Mouse (Mus musculus) testis, adult 2 months (tissue): ENCODE measurements around the gene Mgat2. TPM values are rescaled to one million over a fixed set of nuclear protein-coding genes. Genes with fewer than 3 reads are reported as not detected.

Experiments used
- H3K27ac ChIP-seq: fragments of 200-500 bp; 2 replicates; pipeline ENCODE4 v1.5.1; 2012; ENCODE audit warnings: low read depth, low read length; ENCODE audit not compliant: control insufficient read depth, insufficient read depth
- H3K27me3 ChIP-seq: fragments of 200-500 bp; 2 replicates; pipeline ENCODE4 v1.6.1; 2012; ENCODE audit warnings: mild to moderate bottlenecking, low read length, moderate library complexity; ENCODE audit not compliant: control insufficient read depth, insufficient read depth
- H3K36me3 ChIP-seq: fragments of 200-500 bp; 2 replicates; pipeline ENCODE4 v1.6.1; 2012; ENCODE audit warnings: mild to moderate bottlenecking, low read length; ENCODE audit not compliant: control insufficient read depth, insufficient read depth
- H3K4me1 ChIP-seq: fragments of 200-500 bp; 2 replicates; pipeline ENCODE4 v1.6.1; 2012; ENCODE audit warnings: low read length; ENCODE audit not compliant: control insufficient read depth, insufficient read depth
- H3K4me3 ChIP-seq: fragments of 200-500 bp; 2 replicates; pipeline ENCODE4 v1.5.1; 2012; ENCODE audit warnings: low read depth, mild to moderate bottlenecking, low read length, moderate library complexity, mixed read lengths; ENCODE audit not compliant: control insufficient read depth
- CTCF ChIP-seq: fragments of 200-500 bp; IDR thresholded peaks from 2 replicates; pipeline ENCODE4 v1.5.1; 2012; ENCODE audit warnings: low read depth, mild to moderate bottlenecking, inconsistent platforms, low read length, moderate library complexity; ENCODE audit not compliant: control insufficient read depth, insufficient read depth, insufficient replicate concordance
- POLR2A ChIP-seq: fragments of 200-500 bp; IDR thresholded peaks from 2 replicates; pipeline ENCODE4 v1.6.1; 2012; ENCODE audit warnings: low read depth, mild to moderate bottlenecking, inconsistent platforms, low read length, moderate library complexity; ENCODE audit not compliant: control insufficient read depth
- polyA plus RNA-seq: library from polyadenylated mRNA; depleted of rRNA; stranded (reverse); fragments of >200 nt; gene quantifications from 2 replicates; pipeline ENCODE4 v1.2.3, GENCODE M21; 2012

The Mgat2 gene
- polyA plus RNA-seq, 1 experiment: 12.0 TPM

DNA sequence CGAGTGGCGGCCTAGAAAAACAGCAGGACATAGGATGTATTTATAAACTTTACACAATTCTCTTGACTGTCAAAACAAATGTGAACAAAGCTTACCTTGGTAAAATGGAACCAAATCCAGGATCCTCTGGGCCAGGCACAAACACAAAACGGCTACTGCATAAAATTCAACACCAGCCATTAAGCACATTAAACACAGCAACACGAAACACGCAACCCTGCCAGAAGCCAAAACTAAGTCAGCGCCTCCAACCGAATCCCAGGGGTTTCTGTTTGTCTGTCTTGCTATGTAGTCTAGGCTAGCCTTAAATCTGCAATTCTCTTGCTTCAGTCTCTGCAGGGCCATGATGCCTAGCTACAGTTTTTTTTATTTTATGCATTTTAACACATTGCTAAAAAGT lies 24.0 kb downstream of the Mgat2 start:
- Histone ChIP-seq H3K36me3 (no peaks in the 10 kb centered on the region), H3K4me1 (0 out of 2 replicates have a peak, but pooled peaks cover 2% of the 10 kb centered on the region), H3K27ac (no peak overlapping the region), H3K27me3 (no peaks in the 10 kb centered on the region), H3K4me3 (no peak overlapping the region)
- TF ChIP-seq CTCF (no peak), POLR2A (no peak)

DNA sequence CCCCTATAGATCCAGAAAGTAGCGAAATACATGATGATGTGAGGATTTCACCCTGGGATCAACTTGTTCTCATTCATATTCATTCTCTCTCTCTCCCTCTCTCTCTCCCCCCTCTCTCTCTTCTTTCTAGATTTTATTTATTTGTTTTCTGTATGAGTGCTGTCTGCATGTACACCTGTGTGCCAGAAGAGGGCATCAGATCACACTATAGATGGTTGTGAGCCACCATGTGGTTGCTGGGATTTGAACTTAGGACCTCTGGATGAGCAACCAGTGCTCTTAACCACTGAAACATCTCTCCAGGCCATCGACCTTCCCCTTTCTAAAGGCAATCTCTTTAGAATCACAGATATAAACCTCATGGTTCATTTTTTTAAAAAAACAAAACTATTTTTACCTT lies 24.6 kb downstream of the Mgat2 start:
- Histone ChIP-seq H3K4me3 (no peak overlapping the region), H3K36me3 (no peaks in the 10 kb centered on the region)

DNA sequence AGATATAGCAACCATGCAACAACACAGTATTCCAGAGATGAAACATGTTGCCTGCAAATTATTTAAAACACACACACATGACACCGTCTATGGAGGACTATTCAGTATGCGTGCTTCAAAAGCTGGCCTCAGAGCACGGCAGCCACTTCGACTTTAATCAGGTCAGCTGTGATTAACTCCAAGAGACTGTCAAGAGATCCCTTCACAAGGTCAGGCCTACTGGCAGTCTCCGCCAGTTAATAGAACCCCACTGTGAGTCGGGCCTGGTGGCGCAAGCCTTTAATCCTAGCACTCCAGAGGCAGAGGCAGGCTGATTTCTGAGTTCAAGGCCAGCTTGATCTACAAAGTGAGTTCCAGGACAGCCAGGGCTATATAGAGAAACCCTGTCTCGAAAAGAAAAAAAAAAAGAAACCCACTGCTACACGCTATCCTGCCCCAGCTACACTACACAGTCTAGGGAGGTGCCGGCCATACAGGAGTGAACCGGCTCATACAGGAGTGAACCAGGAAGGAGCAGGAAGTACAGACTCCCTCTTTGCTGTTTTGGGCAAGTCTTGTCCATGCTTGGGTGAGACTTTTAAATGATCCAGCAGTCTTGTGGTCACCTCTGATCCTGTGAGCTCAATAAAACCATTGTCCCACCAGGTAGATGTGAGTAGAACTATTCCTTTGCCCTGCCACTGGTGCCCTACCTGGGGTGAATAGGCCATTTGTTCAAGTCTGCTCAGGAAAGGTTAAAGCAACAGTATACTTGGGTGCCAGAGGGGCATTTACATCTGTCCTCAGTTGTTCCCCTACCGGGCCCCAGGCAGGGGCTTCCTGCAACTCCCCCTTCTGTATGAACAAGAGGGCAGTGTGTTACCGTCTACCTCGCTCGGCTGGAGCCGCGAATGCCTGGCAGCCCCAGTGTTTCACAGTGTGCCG lies 26.4 kb downstream of the Mgat2 start:
- H3K36me3 ChIP-seq: no peaks in the 10 kb centered on the region
- TF ChIP-seq POLR2A (no peak), CTCF (no peak)
- H3K4me1 ChIP-seq: no peaks in the 10 kb centered on the region
- no peak overlapping the region for H3K27ac ChIP-seq
- no peaks in the 10 kb centered on the region for H3K27me3 ChIP-seq
- no peak overlapping the region for H3K4me3 ChIP-seq

More for the DNA sequence above, 24.6 kb downstream of the Mgat2 start:
- 0 out of 2 replicates have a peak, but pooled peaks cover 2% of the 10 kb centered on the region for H3K4me1 ChIP-seq
- no peak overlapping the region for H3K27ac ChIP-seq
- TF ChIP-seq POLR2A: no peak
- TF ChIP-seq CTCF: no peak
- no peaks in the 10 kb centered on the region for H3K27me3 ChIP-seq

DNA sequence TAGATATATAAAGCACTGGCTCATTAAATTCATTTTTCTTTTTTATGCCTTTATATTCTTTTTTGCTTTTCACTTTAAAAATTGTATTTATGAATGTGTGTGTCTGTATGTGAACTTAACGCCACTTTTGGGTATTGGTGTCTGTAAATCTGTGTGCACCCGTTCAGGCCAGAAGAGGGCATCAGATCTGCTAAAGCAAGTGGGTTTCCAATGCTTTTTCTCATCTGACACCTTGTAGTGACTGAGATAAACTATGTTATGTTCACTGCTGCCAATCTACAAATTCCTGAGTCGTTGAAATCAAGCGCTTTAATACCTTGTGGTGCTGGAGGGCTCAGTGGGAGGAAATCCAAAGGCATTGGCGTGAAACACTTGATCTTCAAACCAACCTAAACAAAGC lies 27.1 kb downstream of the Mgat2 start:
- no peak for TF ChIP-seq CTCF
- TF ChIP-seq POLR2A: no peak
- H3K36me3 ChIP-seq: no peaks in the 10 kb centered on the region
- H3K4me3 ChIP-seq: no peak overlapping the region
- no peaks in the 10 kb centered on the region for H3K4me1 ChIP-seq
- H3K27me3 ChIP-seq: no peaks in the 10 kb centered on the region
- H3K27ac ChIP-seq: no peak overlapping the region

DNA sequence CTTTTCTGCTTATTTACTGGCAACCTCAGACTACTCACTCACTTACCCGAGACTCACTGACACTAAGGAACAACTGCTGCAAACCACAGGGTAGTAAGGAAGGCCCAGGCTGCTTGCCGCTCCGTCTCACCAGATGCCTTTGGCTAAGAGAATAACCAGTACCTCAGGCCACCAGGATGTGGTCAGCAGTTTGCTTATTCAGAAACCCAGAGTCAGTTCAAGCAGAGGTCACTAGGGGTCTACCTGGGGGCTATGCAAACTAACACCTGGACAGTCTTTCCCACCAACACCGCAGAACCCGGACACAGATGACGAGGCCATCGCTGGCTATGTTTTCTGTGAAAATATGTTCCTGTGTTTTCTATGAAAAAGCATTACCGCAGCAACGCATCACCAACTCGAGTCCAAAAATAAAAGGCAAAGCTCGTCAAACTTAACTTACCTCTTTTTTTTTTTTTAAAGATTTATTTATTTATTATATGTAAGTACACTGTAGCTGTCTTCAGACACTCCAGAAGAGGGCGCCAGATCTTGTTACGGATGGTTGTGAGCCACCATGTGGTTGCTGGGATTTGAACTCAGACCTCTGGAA lies 29.3 kb downstream of the Mgat2 start:
- Histone ChIP-seq H3K4me1 (no peaks in the 10 kb centered on the region), H3K4me3 (no peak overlapping the region), H3K36me3 (no peaks in the 10 kb centered on the region), H3K27me3 (no peaks in the 10 kb centered on the region), H3K27ac (no peak overlapping the region)
- TF ChIP-seq POLR2A (no peak), CTCF (no peak)

DNA sequence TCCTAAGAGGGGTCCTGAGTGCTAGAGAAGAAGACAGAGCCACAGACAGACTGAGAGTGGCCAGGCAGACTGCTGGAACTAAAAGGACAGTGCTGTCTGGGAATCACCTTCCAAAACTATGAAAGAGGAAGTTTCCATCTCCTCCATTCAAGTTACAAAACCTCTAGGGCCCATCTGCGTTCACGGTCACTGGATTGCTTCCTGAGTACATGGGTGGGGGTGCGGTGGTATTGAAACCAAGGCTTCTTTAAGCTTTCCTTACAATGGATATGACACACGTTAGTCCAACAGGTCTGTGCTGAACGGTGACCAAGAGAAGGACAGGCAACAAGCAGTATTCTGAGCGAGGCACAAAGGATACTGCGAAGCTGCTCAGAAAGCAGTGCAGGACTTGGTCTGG lies 30.4 kb downstream of the Mgat2 start:
- Histone ChIP-seq H3K36me3 (no peaks in the 10 kb centered on the region), H3K4me3 (no peak overlapping the region)

DNA sequence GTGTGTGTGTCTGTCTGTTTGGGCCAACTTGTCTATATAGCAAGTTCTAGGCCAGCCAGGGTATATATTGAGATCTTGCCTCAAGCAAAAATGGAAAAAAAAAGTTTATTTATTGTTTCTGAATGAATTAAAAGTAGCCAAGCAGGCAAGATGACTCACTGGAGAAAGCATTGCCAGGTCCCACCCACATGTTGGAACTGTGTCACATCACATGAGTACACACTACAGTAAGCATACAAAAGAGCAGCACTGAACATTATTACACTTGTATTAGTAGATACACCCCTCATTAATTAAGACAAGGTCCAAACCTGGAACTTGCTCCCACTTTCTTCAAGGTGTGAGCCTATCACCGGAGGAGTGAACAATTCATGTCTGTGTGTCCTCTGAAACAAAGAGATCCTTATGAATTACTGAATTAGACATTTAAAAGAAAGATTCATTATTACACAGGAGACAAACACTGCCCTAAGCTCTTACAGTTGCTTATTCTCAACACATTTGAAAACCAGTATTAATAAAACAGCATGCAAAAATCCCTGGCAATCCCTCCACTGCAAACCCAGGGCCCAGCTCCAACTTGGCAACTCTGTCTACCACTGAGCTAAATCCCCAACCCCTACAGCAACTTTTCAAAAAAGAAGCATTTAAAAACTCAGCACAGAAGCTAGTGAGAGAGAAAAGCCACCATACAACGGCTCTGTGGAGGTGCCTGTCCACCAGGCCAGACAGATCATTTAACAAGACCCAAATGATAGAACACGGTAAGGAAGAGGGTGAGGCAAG lies 31.2 kb downstream of the Mgat2 start:
- H3K36me3 ChIP-seq: no peaks in the 10 kb centered on the region
- H3K4me3 ChIP-seq: no peak overlapping the region
- no peak overlapping the region for H3K27ac ChIP-seq
- TF ChIP-seq CTCF (no peak), POLR2A (no peak)
- no peaks in the 10 kb centered on the region for H3K4me1 ChIP-seq
- H3K27me3 ChIP-seq: no peaks in the 10 kb centered on the region

More for the DNA sequence above, 30.4 kb downstream of the Mgat2 start:
- Histone ChIP-seq H3K27ac (no peak overlapping the region), H3K27me3 (no peaks in the 10 kb centered on the region), H3K4me1 (no peaks in the 10 kb centered on the region)
- TF ChIP-seq CTCF: no peak
- TF ChIP-seq POLR2A: no peak
